Mouse (Mus musculus) embryonic facial prominence, embryonic 12.5 days (tissue): ENCODE measurements around the gene Iars2. TPM values are rescaled to one million over a fixed set of nuclear protein-coding genes. Genes with fewer than 3 reads are reported as not detected.

Experiments used
- ATAC-seq: fragments of 200-750 bp; cut with Nextera tagmentation; 2 replicates; pipeline ENCODE4 v1.8.0; 2017; ENCODE audit not compliant: insufficient number of reproducible peaks, insufficient read depth, low FRiP score, low TSS enrichment
- H3K27ac ChIP-seq: fragments of 300-500 bp; sonication (generic); 2 replicates; pipeline ENCODE4 v1.5.1; 2016; ENCODE audit warnings: mild to moderate bottlenecking
- H3K27me3 ChIP-seq: fragments of 300-500 bp; sonication (generic); 2 replicates; pipeline ENCODE4 v1.6.1; 2016; ENCODE audit warnings: mild to moderate bottlenecking, moderate library complexity
- H3K36me3 ChIP-seq: fragments of 300-500 bp; sonication (generic); 2 replicates; pipeline ENCODE4 v1.6.1; 2016; ENCODE audit warnings: mild to moderate bottlenecking
- H3K4me1 ChIP-seq: fragments of 300-500 bp; sonication (generic); 2 replicates; pipeline ENCODE4 v1.6.1; 2016
- H3K4me2 ChIP-seq: fragments of 300-500 bp; sonication (generic); replicated peaks from 2 replicates; pipeline ENCODE4 v1.6.1; 2016; ENCODE audit warnings: mild to moderate bottlenecking, moderate library complexity
- H3K4me3 ChIP-seq: fragments of 300-500 bp; sonication (generic); 2 replicates; pipeline ENCODE4 v1.5.1; 2016; ENCODE audit warnings: mild to moderate bottlenecking
- H3K9ac ChIP-seq: fragments of 300-500 bp; sonication (generic); 2 replicates; pipeline ENCODE4 v1.6.1; 2016; ENCODE audit warnings: mild to moderate bottlenecking, moderate library complexity
- H3K9me3 ChIP-seq: fragments of 300-500 bp; sonication (generic); 2 replicates; pipeline ENCODE4 v1.6.1; 2016; ENCODE audit warnings: mild to moderate bottlenecking, moderate library complexity
- WGBS: fragments of 180-500 bp; shearing (Covaris S2); methylation state at CpG from one replicate; pipeline ENCODE4 v1.1.7; 2016; 5-methylcytosine and 5-hydroxymethylcytosine counted together
- polyA plus RNA-seq: library from polyadenylated mRNA; unstranded; fragments of >200 nt; fragmentation: Nextera tagmentation; extraction: Ambion mirVana; gene quantifications from 2 replicates; pipeline ENCODE4 v1.2.1, GENCODE M21; 2016

Iars2 gene
- polyA plus RNA-seq, 1 experiment from 2014 or later: 29.1 TPM

DNA sequence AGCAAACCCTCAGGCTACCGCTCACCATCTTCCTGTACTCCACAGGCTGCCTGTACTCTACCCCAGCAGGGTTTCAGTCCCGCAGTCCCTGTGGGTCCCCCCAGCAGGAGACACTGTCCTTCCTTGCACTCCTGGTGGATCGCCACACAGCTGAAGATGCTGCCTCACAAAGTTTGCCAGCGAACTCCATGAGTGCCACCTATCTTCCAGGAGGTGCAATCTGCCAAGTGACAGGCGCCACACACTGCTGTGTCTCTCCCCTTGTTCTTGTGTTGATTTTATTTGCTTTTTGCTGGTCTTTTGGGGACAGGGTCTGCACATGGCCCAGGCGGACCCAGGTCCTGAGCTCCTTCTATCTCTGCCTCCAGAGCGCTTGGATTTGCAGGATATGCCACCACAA, 32.3 kb downstream of the Iars2 start:
- no peak overlapping the region for H3K4me3 ChIP-seq
- H3K27ac ChIP-seq: no peak overlapping the region
- H3K9me3 ChIP-seq: no peaks in the 10 kb centered on the region
- H3K9ac ChIP-seq: no peak overlapping the region
- 88% methylated on average over 7 of the region's 7 CpGs for WGBS
- ATAC-seq: no peak
- H3K36me3 ChIP-seq: peaks cover 64% of the 10 kb centered on the region
- H3K27me3 ChIP-seq: no peaks in the 10 kb centered on the region
- H3K4me1 ChIP-seq: no peaks in the 10 kb centered on the region
- no peak overlapping the region for H3K4me2 ChIP-seq

- peaks cover 75% of the 10 kb centered on the region for H3K36me3 ChIP-seq
- 90% methylated on average over 10 of the region's 10 CpGs for whole genome bisulfite sequencing
These were observed 36.4 kb downstream of the Iars2 start for GRCm38 (mm10) chr1:185292646-185293360.

GRCm38 (mm10) chr1:185291336-185291735, 37.9 kb downstream of the Iars2 start:
- Histone ChIP-seq H3K27me3 (no peaks in the 10 kb centered on the region), H3K36me3 (peaks cover 74% of the 10 kb centered on the region), H3K4me3 (no peak overlapping the region), H3K27ac (no peak overlapping the region), H3K4me2 (no peak overlapping the region), H3K4me1 (no peaks in the 10 kb centered on the region), H3K9me3 (no peaks in the 10 kb centered on the region), H3K9ac (no peak overlapping the region)
- no peak for ATAC-seq
- 90% methylated on average over 4 of the region's 4 CpGs for WGBS

More at GRCm38 (mm10) chr1:185292646-185293360, 36.4 kb downstream of the Iars2 start:
- H3K27me3 ChIP-seq: no peaks in the 10 kb centered on the region
- no peak for ATAC-seq
- no peaks in the 10 kb centered on the region for H3K4me1 ChIP-seq
- H3K27ac ChIP-seq: no peak overlapping the region
- H3K9ac ChIP-seq: no peak overlapping the region
- no peak overlapping the region for H3K4me2 ChIP-seq
- H3K9me3 ChIP-seq: no peaks in the 10 kb centered on the region
- no peak overlapping the region for H3K4me3 ChIP-seq

- Histone ChIP-seq H3K9ac (no peak overlapping the region), H3K27ac (no peak overlapping the region), H3K27me3 (no peaks in the 10 kb centered on the region), H3K4me2 (no peak overlapping the region), H3K36me3 (peaks cover 74% of the 10 kb centered on the region), H3K4me1 (no peaks in the 10 kb centered on the region), H3K4me3 (no peak overlapping the region), H3K9me3 (no peaks in the 10 kb centered on the region)
- ATAC-seq: no peak
- 89% methylated on average over 5 of the region's 5 CpGs for WGBS
These were observed 40.0 kb downstream of the Iars2 start for GRCm38 (mm10) chr1:185289231-185289630.

DNA sequence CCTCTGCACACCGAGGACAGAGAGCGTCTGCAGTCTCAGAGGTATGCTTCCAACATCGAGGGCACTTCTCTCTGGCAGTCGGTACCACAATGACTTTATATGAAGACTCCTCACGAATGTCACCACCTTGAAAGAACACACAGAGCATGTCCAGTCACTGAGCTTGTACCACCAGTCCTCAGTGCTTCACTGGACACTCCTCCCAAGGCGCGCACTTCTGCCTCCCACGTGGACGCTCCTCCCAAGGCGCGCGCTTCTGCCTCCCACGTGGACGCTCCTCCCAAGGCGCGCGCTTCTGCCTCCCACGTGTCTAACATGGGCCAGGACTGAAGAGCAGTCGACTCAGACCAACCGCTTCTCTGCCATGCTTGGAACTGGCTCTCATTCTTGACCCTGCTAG, 42.1 kb downstream of the Iars2 start:
- H3K4me3 ChIP-seq: no peak overlapping the region
- no peak overlapping the region for H3K9ac ChIP-seq
- no peaks in the 10 kb centered on the region for H3K4me1 ChIP-seq
- peaks cover 70% of the 10 kb centered on the region for H3K36me3 ChIP-seq
- no peak for ATAC-seq
- WGBS: 94% methylated on average over 20 of the region's 20 CpGs
- H3K4me2 ChIP-seq: no peak overlapping the region
- H3K27ac ChIP-seq: no peak overlapping the region
- no peaks in the 10 kb centered on the region for H3K9me3 ChIP-seq
- no peaks in the 10 kb centered on the region for H3K27me3 ChIP-seq

DNA sequence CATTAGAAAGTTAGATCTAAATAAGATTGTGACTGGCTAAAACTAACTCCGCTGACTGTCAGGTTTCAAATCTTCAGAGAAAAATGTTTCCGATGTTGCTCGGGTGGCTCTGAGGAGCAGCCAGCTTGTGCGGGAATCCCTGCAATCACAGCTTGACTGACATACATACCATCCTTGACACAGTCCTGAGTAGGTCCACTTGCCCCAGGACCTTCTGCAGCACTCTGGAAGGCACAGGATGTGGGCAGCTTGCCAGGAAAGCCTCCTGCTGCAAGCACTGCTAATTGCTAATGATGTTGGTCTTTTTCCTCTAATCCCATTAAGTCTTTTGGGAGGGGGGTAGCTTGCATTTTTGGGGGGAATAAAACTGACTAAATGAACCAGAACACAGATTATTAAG, 44.0 kb downstream of the Iars2 start:
- H3K9me3 ChIP-seq: no peaks in the 10 kb centered on the region
- no peaks in the 10 kb centered on the region for H3K4me1 ChIP-seq
- no peak overlapping the region for H3K4me3 ChIP-seq
- ATAC-seq: no peak
- H3K9ac ChIP-seq: no peak overlapping the region
- H3K27me3 ChIP-seq: no peaks in the 10 kb centered on the region
- H3K36me3 ChIP-seq: peaks cover 59% of the 10 kb centered on the region
- 89% methylated on average over 4 of the region's 4 CpGs for WGBS
- H3K4me2 ChIP-seq: no peak overlapping the region
- no peak overlapping the region for H3K27ac ChIP-seq

- H3K36me3 ChIP-seq: peaks cover 61% of the 10 kb centered on the region
- WGBS: 77% methylated on average over 4 of the region's 4 CpGs
- no peak for ATAC-seq
These were observed 44.5 kb downstream of the Iars2 start for GRCm38 (mm10) chr1:185284740-185285139.

DNA sequence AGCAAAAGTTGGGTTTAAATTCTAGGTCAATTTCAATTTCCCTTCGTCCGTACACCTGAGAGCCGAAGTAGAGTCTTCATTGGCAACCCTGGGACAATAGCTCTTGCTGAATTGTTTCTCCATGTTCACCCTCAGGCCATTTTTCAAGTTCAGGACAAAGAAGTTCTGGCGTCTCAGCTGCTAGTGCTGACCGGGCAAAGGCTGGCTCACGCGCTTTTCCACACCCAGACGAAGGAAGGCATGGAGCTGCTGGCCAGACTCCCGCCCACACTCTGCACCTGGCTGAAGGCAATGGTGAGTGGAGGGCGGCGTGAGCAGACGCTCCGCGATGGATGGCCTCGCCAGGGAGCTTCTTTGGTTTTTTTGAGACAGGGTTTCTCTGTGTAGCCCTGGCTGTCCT, 45.9 kb downstream of the Iars2 start:
- H3K36me3 ChIP-seq: peaks cover 75% of the 10 kb centered on the region
- no peak overlapping the region for H3K27ac ChIP-seq
- H3K27me3 ChIP-seq: no peaks in the 10 kb centered on the region
- H3K4me2 ChIP-seq: no peak overlapping the region
- no peak overlapping the region for H3K4me3 ChIP-seq
- WGBS: 95% methylated on average over 15 of the region's 15 CpGs
- H3K9me3 ChIP-seq: no peaks in the 10 kb centered on the region
- no peak for ATAC-seq
- H3K9ac ChIP-seq: no peak overlapping the region
- no peaks in the 10 kb centered on the region for H3K4me1 ChIP-seq

More at GRCm38 (mm10) chr1:185284740-185285139, 44.5 kb downstream of the Iars2 start:
- Histone ChIP-seq H3K9ac (no peak overlapping the region), H3K9me3 (no peaks in the 10 kb centered on the region), H3K4me2 (no peak overlapping the region), H3K27ac (no peak overlapping the region), H3K4me1 (no peaks in the 10 kb centered on the region), H3K4me3 (no peak overlapping the region), H3K27me3 (no peaks in the 10 kb centered on the region)

DNA sequence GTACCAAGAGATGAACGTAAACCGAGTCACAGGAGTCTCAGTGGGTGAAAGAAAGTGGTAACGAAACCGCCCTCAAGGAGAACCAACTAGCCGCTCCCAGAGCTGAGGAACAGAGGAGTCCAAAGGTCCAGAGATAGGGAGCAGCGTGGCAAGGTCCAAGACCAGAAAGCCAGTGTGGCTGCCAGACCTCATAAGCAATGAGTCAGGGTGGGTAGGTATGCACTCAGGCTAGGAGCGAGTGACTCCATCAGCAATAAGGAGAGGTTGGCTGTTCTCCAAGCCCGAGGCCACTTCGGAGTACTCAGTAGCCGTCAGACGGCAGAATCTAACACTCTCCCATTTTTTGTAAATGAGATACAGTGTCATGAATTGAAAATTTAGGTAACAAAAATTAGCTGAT, 46.4 kb downstream of the Iars2 start:
- Histone ChIP-seq H3K4me1 (no peaks in the 10 kb centered on the region), H3K4me3 (no peak overlapping the region), H3K27me3 (no peaks in the 10 kb centered on the region), H3K36me3 (peaks cover 77% of the 10 kb centered on the region), H3K27ac (no peak overlapping the region), H3K9ac (no peak overlapping the region), H3K4me2 (no peak overlapping the region), H3K9me3 (no peaks in the 10 kb centered on the region)
- 94% methylated on average over 11 of the region's 11 CpGs for WGBS
- ATAC-seq: no peak

DNA sequence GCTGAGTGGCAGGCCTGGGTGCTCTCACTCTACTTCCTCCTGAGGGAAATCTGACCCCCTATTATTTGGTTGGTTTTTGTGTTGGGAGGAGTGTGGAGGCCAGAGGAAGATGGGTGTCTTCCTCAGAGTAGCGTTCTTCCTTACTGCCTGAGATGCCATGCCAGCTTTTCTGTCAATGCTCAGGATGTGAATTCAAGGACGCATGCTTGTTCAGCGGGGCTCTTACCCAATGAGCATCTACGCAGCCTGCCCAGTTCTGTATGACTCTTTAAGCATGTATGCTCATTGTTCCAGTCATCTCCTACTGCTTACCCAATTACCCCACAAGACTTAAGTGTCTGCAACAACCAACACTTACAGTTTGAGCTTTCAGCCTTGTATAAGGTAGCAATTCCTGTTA, 48.6 kb downstream of the Iars2 start:
- H3K27ac ChIP-seq: no peak overlapping the region
- no peak overlapping the region for H3K4me2 ChIP-seq
- H3K9ac ChIP-seq: no peak overlapping the region
- H3K27me3 ChIP-seq: no peaks in the 10 kb centered on the region
- no peaks in the 10 kb centered on the region for H3K9me3 ChIP-seq
- WGBS: 91% methylated on average over 4 of the region's 4 CpGs
- ATAC-seq: no peak
- no peak overlapping the region for H3K4me3 ChIP-seq
- peaks cover 76% of the 10 kb centered on the region for H3K36me3 ChIP-seq
- H3K4me1 ChIP-seq: no peaks in the 10 kb centered on the region

- no peak for ATAC-seq
- 84% methylated on average over 9 of the region's 9 CpGs for WGBS
These were observed 49.9 kb downstream of the Iars2 start for GRCm38 (mm10) chr1:185279288-185279687.

DNA sequence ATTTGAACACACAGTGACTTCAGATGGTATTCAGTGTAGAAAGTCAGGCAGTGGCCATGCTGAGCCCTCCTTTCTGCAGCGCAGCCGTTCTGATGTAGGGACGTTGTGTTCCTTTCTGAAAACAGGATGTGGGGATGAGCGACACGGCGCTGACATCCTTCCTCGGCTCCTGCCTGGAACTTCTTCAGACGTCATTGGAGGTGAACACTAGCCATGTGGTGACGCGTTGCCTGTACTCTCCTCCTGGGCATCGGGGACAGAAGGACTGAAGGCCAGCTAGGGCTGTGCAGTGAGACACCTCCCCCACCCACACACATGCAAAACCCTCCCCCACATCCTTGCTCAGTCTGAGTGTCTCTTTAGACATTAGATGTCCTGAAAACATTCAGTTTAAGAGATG, 52.2 kb downstream of the Iars2 start:
- H3K9ac ChIP-seq: no peak overlapping the region
- H3K4me2 ChIP-seq: no peak overlapping the region
- no peaks in the 10 kb centered on the region for H3K4me1 ChIP-seq
- peaks cover 70% of the 10 kb centered on the region for H3K36me3 ChIP-seq
- H3K4me3 ChIP-seq: no peak overlapping the region
- H3K27ac ChIP-seq: no peak overlapping the region
- no peak for ATAC-seq
- no peaks in the 10 kb centered on the region for H3K9me3 ChIP-seq
- WGBS: 84% methylated on average over 11 of the region's 11 CpGs
- no peaks in the 10 kb centered on the region for H3K27me3 ChIP-seq

More at GRCm38 (mm10) chr1:185279288-185279687, 49.9 kb downstream of the Iars2 start:
- H3K4me1 ChIP-seq: no peaks in the 10 kb centered on the region
- H3K4me2 ChIP-seq: no peak overlapping the region
- no peak overlapping the region for H3K27ac ChIP-seq
- H3K9ac ChIP-seq: no peak overlapping the region
- H3K27me3 ChIP-seq: no peaks in the 10 kb centered on the region
- peaks cover 70% of the 10 kb centered on the region for H3K36me3 ChIP-seq
- no peak overlapping the region for H3K4me3 ChIP-seq
- no peaks in the 10 kb centered on the region for H3K9me3 ChIP-seq
